Mouse (Mus musculus) fat pad, adult 2 months (tissue): ENCODE data around the gene Shroom4.

Experiments
- DNase-seq: peaks from one replicate; pipeline ENCODE4 v3.0.0-alpha.2; 2011; ENCODE audit warnings: low read depth, low spot score; ENCODE audit errors: extremely low read depth

The Shroom4 gene

GRCm38 (mm10) chrX:6490433-6490832 is 90.8 kb downstream of the Shroom4 start:
- no peak for DNase-seq

- no peak for DNase-seq
Measured at GRCm38 (mm10) chrX:6495456-6495855, 95.8 kb downstream of the Shroom4 start.

DNA sequence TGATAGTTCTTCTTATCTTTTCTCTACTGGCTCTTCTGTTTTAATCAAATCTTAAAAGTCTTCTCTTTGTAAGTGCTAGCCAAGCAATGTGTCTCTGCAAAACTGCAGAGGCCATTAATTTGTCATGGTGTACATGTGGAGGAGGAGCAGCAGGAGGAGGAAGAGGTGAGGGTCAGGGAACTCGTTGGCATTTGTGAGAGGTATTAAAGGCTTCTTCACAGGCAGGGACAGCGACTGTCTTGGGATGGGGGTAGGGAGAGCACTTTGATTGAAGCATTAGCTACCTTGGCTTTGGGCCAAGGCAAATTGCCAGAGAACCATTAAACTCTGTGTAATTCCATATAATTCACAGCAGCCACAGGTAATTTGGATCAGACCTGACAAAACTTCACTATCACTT is 96.7 kb downstream of the Shroom4 start:
- no peak for DNase-seq

GRCm38 (mm10) chrX:6501850-6502249 is 102.2 kb downstream of the Shroom4 start:
- DNase-seq: no peak

GRCm38 (mm10) chrX:6517217-6517616 is 117.6 kb downstream of the Shroom4 start:
- no peak for DNase-seq

DNA sequence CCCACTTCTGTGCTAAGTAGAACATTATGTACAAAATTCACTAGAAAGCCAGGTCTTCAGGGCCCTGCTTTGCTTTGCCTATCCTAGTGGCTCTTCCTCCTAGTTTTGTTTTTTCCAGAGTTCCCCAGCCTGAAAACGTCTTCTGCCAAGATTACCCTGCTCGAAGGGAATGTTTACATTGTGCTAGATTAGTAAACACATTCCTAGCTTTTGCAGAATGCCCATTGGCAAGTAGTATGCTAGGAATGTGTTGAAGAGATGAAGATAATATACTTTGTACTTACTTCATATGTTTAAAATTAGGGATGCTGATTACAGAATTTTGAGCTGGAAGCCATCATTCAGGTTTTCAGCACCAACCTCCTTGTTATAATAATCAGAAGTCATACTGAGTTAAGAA is 118.8 kb downstream of the Shroom4 start:
- DNase-seq: no peak

- no peak for DNase-seq
Measured at GRCm38 (mm10) chrX:6522935-6523334, 123.3 kb downstream of the Shroom4 start.

GRCm38 (mm10) chrX:6536636-6537035 is 137.0 kb downstream of the Shroom4 start:
- no peak for DNase-seq

- DNase-seq: no peak
Measured at GRCm38 (mm10) chrX:6537689-6538088, 138.0 kb downstream of the Shroom4 start.

DNA sequence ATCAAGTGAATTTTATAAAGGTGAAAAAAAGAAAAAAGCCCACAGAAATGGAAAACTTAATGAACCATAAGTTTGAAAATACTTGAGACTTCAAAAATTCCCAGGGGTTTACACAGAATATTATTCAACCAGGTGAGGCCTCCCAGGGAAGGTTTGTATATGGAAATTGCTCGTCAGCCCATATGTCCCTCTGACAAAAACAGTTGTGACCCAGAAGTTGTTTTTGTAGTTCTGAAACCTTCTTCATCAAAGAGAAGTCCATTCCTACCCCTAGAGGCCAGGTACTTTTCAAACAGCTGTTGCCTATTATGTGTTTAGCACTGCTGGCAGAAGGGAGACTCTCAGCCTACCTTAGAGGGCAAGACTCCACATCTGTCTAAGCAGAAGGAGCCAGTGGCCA is 165.4 kb downstream of the Shroom4 start:
- DNase-seq: no peak

- no peak for DNase-seq
Measured at GRCm38 (mm10) chrX:6574511-6574910, 174.9 kb downstream of the Shroom4 start.

DNA sequence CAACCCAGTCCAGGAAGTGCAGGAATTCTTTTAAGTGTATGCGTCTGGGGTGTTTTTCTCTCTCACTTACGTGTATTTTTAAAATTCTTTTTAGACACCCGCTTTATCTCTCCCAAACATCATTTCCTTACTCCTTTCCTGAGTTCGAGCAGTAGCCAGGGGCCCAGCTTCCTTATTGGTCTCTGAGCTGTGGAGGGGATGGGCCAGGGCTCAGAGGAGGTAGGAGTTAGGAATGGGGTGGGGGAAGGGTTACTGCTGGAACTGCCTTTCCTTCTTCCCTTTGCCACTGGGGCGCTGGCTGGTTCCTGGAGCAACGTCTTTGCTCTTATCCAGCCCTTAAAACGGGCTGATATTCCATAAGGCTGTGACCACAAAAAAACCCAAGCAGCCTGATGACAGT is 177.3 kb downstream of the Shroom4 start:
- DNase-seq: no peak

- no peak for DNase-seq
Measured at GRCm38 (mm10) chrX:6580671-6581070, 181.0 kb downstream of the Shroom4 start.

DNA sequence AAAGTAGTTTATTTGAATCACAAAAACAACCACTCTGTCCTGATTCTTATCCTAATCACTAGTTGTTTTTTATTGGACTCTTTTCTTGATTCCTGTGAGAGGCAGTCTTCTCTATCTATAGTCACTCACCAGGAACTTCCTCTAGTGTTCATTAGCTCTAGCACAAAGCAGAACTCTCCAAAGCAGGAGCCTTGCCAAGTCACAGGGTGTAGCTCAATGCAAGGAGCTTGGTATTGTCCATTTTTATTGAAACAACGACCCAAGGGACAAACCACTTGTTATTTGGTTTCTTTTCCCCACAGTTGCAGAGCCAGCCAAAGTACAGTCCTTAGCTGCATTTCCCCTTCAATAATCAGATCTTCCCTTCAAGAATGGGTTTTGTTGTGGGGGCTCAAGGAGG is 181.5 kb downstream of the Shroom4 start:
- no peak for DNase-seq

DNA sequence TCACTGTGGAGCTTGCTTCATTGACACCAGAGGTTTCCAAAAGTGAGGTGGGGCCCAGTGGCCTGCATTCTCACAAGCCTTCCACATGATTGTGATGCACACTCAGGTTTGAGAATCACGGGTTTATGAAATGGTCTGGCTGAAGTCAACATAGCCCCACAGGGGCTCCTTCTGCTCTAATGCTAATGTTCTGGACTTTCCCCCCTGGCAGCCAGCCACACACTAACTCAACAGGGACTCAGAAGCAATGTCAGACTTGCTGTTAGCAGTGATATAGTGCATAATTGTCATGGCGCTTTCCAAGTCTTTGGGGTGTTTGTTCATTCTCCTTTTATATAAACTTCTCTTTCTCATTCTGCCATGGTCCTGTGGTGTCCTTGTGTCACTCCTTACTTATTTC is 183.0 kb downstream of the Shroom4 start:
- DNase-seq: no peak

- DNase-seq: no peak
Measured at GRCm38 (mm10) chrX:6594183-6594582, 194.5 kb downstream of the Shroom4 start.

DNA sequence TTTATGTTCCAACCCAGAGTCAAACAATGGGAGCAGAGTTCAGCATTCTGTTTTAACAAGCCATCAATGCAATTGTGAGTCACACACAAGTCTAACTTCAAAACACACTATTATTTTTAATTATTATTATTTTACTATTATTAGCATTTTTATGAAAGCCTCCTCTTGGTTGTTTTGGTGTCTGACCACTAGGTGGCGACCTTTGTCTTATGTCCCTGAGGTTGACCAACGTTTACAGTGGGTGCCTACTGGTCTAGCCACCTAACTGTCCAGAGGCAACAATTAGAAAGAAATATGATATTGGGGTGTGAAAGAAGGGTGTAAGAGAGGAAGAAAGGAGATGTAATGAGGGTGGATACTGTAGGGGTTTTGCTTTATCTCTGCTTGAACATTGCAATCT is 254.4 kb downstream of the Shroom4 start:
- no peak for DNase-seq

DNA sequence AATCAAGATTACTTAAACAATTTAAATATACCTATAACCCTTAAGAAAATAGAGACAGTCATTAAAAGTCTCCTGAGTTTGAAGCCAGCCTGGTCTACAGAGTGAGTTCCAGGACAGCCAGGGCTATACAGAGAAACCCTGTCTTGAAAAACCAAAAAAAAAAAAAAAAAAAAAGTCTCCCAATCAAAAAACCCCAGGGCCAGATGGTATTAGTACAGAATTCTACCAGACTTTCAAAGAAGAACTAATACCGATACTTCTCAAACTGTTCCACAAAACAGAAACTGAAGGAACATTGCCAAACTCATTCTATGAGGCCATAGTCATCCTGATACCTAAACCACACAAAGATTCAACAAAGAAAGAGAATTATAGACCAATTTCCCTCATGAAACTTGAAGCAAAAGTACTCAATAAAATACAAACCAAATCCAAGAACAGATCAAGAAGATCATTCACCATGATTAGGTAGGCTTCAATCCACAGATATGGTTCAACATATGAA is 259.2 kb downstream of the Shroom4 start:
- no peak for DNase-seq
